Mouse (Mus musculus) testis, adult 2 months (tissue): ENCODE results near the gene Ifnl3.
"Not testable (repeated sequence)": the region's sequence is repeated elsewhere in the genome, so short reads cannot be mapped to it uniquely, and the experiment has no call there.

Experiments
- CTCF ChIP-seq: fragments of 200-500 bp; IDR thresholded peaks from 2 replicates; pipeline ENCODE4 v1.5.1; 2012; ENCODE audit warnings: low read depth, mild to moderate bottlenecking, inconsistent platforms, low read length, moderate library complexity; ENCODE audit not compliant: control insufficient read depth, insufficient read depth, insufficient replicate concordance
- POLR2A ChIP-seq: fragments of 200-500 bp; IDR thresholded peaks from 2 replicates; pipeline ENCODE4 v1.6.1; 2012; ENCODE audit warnings: low read depth, mild to moderate bottlenecking, inconsistent platforms, low read length, moderate library complexity; ENCODE audit not compliant: control insufficient read depth

GRCm38 (mm10) chr7:28510405-28510974, 12.1 kb upstream of the Ifnl3 start, which contains the start of gene Ifnl2:
- TF ChIP-seq CTCF, POLR2A: not testable (repeated sequence)
